Mouse (Mus musculus) neural tube, embryonic 11.5 days (tissue): ENCODE measurements around the gene Ano5. TPM values are rescaled to one million over a fixed set of nuclear protein-coding genes. Genes with fewer than 3 reads are reported as not detected.

ENCODE experiments used
- ATAC-seq: fragments of 200-750 bp; cut with Nextera tagmentation; 2 replicates; pipeline ENCODE4 v1.8.0; 2017; ENCODE audit warnings: moderate number of reproducible peaks, mild to moderate bottlenecking, moderate TSS enrichment, moderate library complexity; ENCODE audit not compliant: insufficient read depth, low FRiP score, low TSS enrichment
- DNase-seq: peaks from one replicate; pipeline ENCODE4 v3.0.0-alpha.2; 2015; ENCODE audit warnings: low spot score
- H3K27ac ChIP-seq: fragments of 300-500 bp; sonication (generic); 2 replicates; pipeline ENCODE4 v1.5.1; 2014; ENCODE audit warnings: low read depth, mild to moderate bottlenecking, low read length
- H3K27me3 ChIP-seq: fragments of 300-500 bp; sonication (generic); 2 replicates; pipeline ENCODE4 v1.6.1; 2014; ENCODE audit warnings: mild to moderate bottlenecking, low read length, mixed read lengths; ENCODE audit not compliant: control insufficient read depth, insufficient read depth
- H3K36me3 ChIP-seq: fragments of 300-500 bp; sonication (generic); 2 replicates; pipeline ENCODE4 v1.6.1; 2014; ENCODE audit warnings: mild to moderate bottlenecking, low read length, moderate library complexity, mixed read lengths; ENCODE audit not compliant: control insufficient read depth, insufficient read depth
- H3K4me1 ChIP-seq: fragments of 300-500 bp; sonication (generic); 2 replicates; pipeline ENCODE4 v1.6.1; 2014; ENCODE audit warnings: low read length, mixed read lengths; ENCODE audit not compliant: control insufficient read depth, insufficient read depth
- H3K4me2 ChIP-seq: fragments of 300-500 bp; sonication (generic); 2 replicates; pipeline ENCODE4 v1.6.1; 2014; ENCODE audit warnings: low read depth, mild to moderate bottlenecking, moderate library complexity
- H3K4me3 ChIP-seq: fragments of 300-500 bp; sonication (generic); 2 replicates; pipeline ENCODE4 v1.5.1; 2014; ENCODE audit warnings: low read depth, low read length
- H3K9ac ChIP-seq: fragments of 300-500 bp; sonication (generic); 2 replicates; pipeline ENCODE4 v1.6.1; 2014; ENCODE audit warnings: mild to moderate bottlenecking, low read length
- H3K9me3 ChIP-seq: fragments of 300-500 bp; sonication (generic); 2 replicates; pipeline ENCODE4 v1.6.1; 2016; ENCODE audit warnings: low read length; ENCODE audit not compliant: control insufficient read depth
- WGBS: fragments of 180-500 bp; shearing (Covaris S2); extraction: QIAGEN DNeasy Blood & Tissue Kit; methylation state at CpG from one replicate; pipeline ENCODE4 v1.1.7; 2014; 5-methylcytosine and 5-hydroxymethylcytosine counted together
- polyA plus RNA-seq: library from polyadenylated mRNA; unstranded; fragments of >200 nt; fragmentation: Nextera tagmentation; extraction: Ambion mirVana; gene quantifications from 2 replicates; pipeline ENCODE4 v1.2.1, GENCODE M21; 2014

Gene Ano5
- polyA plus RNA-seq, result 0.42 and 0.66 TPM in 2 replicates

DNA sequence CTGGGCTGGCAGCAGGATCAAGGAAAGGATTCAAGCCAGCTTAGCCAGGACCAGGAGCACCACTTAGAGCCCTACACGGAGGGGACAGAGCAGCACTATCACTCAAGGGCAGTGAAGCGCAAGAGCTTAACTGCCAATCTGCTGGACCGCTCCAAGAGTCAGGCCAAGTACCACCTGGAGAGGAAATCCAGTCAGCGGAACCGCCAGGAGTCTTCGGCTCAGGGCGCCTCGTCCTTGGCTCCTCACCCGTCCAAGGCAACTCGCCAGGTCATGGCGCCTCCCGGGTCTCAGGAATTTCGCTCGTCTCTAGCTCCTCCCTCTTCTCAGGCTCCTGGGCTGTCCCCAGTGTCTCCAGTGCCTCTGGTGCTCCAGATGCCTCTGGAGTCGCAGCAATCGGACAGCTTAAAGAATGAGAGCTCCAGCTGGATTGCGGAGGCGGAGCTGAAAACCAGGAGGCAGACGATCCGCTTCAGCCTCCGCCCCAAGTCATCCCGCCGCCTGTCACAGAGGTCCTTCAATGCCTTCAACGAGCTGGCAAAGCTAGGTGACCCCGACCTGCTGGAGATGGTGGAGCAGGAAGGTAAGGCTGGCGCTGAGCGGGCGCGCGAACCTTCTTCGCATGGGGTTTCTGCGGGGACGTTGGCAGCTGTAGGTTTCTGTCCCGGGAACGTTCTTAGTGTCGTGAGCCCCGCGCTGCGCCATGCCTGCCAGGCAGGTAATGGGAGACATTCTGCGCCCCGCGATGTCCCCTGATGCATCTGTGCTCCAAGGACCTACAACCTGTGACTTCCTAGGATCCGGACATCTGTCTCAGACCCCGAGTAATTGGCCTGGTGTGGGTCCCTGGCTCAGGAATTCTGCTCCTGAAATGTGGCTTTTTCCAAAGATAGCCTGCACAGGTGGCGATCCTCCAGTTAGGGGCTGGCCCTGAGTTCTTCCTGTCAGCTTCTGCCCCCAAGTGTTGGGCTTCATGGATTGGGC lies at the start of gene Ano5:
Gene Ano5, plus strand, starts transcription at position 359 of the 981 bp plus-strand sequence.
- Histone ChIP-seq H3K4me3 (peak within 1 kb of the TSS; percentile 41), H3K27ac (no peak within 1 kb of the TSS), H3K4me2 (peak within 1 kb of the TSS; percentile 78), H3K4me1 (0 out of 2 replicates have a peak, but pooled peaks cover 3% of the 10 kb centered on the region), H3K36me3 (no peaks in the 10 kb centered on the region), H3K9me3 (no peaks in the 10 kb centered on the region), H3K27me3 (0 out of 2 replicates have a peak, but pooled peaks cover 2% of the 10 kb centered on the region), H3K9ac (peak within 1 kb of the TSS; percentile 43; the same call in 1 of the 2 replicates)
- WGBS, result 2% methylated on average over 45 of the region's 45 CpGs
- peak; percentile 63 for DNase-seq
- ATAC-seq, result peak; percentile 72; the same call in 1 of the 2 replicates

DNA sequence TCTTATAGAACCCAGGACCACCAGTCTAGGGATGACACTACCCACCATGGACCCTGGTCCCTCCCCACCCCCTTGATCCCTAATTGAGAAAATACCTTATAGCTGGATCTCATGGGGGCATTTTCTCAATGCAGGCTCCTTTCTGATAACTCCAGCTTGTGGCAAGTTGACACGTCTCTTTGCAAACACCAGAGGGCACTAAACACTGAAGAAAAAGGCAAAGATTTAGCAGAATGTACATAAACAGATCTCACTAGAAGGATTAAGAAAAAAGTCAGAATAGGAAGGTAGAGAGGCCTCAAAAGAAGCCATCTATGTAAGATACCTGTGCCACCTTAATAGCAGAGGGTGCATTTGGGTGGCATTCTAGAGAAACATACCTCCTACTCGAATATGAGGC lies 11.4 kb upstream of the Ano5 start:
- Histone ChIP-seq H3K4me2 (no peak overlapping the region), H3K27ac (no peak overlapping the region), H3K36me3 (no peaks in the 10 kb centered on the region), H3K9me3 (no peaks in the 10 kb centered on the region), H3K27me3 (no peaks in the 10 kb centered on the region), H3K4me3 (no peak overlapping the region), H3K4me1 (no peaks in the 10 kb centered on the region), H3K9ac (no peak overlapping the region)
- ATAC-seq (no peak), DNase-seq (no peak)
- 39% methylated on average over 2 of the region's 2 CpGs for WGBS

DNA sequence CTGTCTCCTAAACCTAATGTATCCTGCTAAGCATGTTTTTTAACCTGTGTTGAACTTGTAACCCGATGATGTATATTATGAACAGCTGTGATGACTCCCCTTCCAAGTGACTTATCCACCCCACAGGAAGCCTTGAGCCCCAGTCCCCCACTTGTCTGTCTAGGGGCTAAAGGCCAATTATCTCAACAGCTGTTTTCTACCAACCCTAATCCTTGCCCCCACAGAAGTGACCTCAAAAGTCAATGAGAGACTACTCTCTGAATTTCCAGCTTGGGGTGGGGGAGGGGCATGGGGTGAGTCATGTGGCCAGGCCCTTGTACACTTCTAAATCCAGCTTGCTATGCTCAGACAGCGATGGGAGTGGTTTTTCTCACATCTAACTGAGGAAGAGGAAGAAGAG lies 6.9 kb upstream of the Ano5 start:
- Histone ChIP-seq H3K27me3 (no peaks in the 10 kb centered on the region), H3K36me3 (no peaks in the 10 kb centered on the region), H3K9ac (no peak overlapping the region), H3K9me3 (no peaks in the 10 kb centered on the region), H3K4me2 (no peak overlapping the region), H3K4me3 (no peak overlapping the region), H3K27ac (no peak overlapping the region), H3K4me1 (no peaks in the 10 kb centered on the region)
- no peak for ATAC-seq
- DNase-seq, result peak; percentile 11
- WGBS, result 60% methylated on average over 2 of the region's 2 CpGs

DNA sequence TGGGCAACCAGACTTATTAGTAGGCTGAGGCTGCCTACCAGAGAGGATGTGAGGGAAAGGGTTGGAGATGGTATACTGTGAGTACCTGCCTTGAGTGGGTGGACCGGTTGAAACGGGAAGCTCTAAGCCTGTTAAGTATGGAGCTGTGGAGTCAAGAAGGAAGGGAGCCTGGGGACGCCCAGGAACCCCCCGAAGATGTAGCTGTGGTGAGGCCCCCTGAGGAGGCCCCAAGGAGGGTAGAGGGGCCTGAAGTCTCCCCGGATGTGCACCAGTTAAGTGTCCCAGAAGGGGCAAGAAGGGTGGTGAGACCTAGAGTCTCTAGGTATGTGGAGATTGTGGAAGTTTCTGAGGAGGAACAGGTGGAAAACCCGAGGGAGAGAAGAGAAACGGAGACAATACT lies 682 bp upstream of the Ano5 start:
- Histone ChIP-seq H3K36me3 (no peaks in the 10 kb centered on the region), H3K9me3 (no peaks in the 10 kb centered on the region), H3K27me3 (0 out of 2 replicates have a peak, but pooled peaks cover 2% of the 10 kb centered on the region), H3K4me3 (no peak overlapping the region), H3K4me1 (0 out of 2 replicates have a peak, but pooled peaks cover 3% of the 10 kb centered on the region), H3K27ac (no peak overlapping the region), H3K9ac (no peak overlapping the region), H3K4me2 (no peak overlapping the region)
- ATAC-seq, result no peak
- WGBS, result 88% methylated on average over 7 of the region's 7 CpGs
- no peak for DNase-seq

DNA sequence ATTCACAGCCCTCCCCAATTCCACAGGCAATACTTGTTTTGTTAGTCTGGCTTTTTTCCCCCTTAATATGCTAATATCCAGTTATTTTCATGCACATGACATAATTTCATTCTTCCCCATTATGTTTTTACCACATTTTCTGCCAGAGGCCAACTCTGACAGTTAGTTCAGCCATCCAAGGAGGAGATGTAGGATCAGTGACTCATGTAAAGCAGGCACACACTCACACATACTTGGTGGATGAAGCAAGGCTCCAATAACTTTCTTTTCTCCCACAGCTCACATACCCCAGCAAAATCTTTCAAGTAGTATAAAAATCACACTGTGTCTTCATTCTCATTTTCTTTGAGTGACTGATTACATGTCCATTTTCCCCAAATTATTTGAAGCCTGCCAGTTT lies 28.5 kb downstream of the Ano5 start:
- Histone ChIP-seq H3K27me3 (no peaks in the 10 kb centered on the region), H3K36me3 (no peaks in the 10 kb centered on the region), H3K27ac (no peak overlapping the region), H3K9ac (no peak overlapping the region), H3K4me3 (no peak overlapping the region), H3K9me3 (no peaks in the 10 kb centered on the region), H3K4me2 (no peak overlapping the region), H3K4me1 (no peaks in the 10 kb centered on the region)
- no peak for DNase-seq
- ATAC-seq, result no peak

GRCm38 (mm10) chr7:51540736-51541135 lies 29.9 kb downstream of the Ano5 start:
- H3K27me3 ChIP-seq, result no peaks in the 10 kb centered on the region
- H3K9ac ChIP-seq, result no peak overlapping the region
- H3K4me3 ChIP-seq, result no peak overlapping the region
- H3K27ac ChIP-seq, result no peak overlapping the region
- ATAC-seq, result no peak
- H3K9me3 ChIP-seq, result no peaks in the 10 kb centered on the region
- DNase-seq, result peak; percentile 38
- no peak overlapping the region for H3K4me2 ChIP-seq
- 69% methylated on average over 6 of the region's 6 CpGs for WGBS
- H3K36me3 ChIP-seq, result no peaks in the 10 kb centered on the region
- no peaks in the 10 kb centered on the region for H3K4me1 ChIP-seq

- Histone ChIP-seq H3K27ac (no peak overlapping the region), H3K9ac (no peak overlapping the region)
Observed at GRCm38 (mm10) chr7:51600021-51600420, 89.2 kb downstream of the Ano5 start.

GRCm38 (mm10) chr7:51603741-51604140 lies 92.9 kb downstream of the Ano5 start:
- no peaks in the 10 kb centered on the region for H3K36me3 ChIP-seq
- H3K27me3 ChIP-seq, result no peaks in the 10 kb centered on the region
- no peak for ATAC-seq
- no peaks in the 10 kb centered on the region for H3K9me3 ChIP-seq
- DNase-seq, result no peak
- no peak overlapping the region for H3K27ac ChIP-seq
- WGBS, result 90% methylated on average over 12 of the region's 12 CpGs
- no peaks in the 10 kb centered on the region for H3K4me1 ChIP-seq
- no peak overlapping the region for H3K4me2 ChIP-seq
- no peak overlapping the region for H3K4me3 ChIP-seq
- no peak overlapping the region for H3K9ac ChIP-seq

More at GRCm38 (mm10) chr7:51600021-51600420, 89.2 kb downstream of the Ano5 start:
- Histone ChIP-seq H3K27me3 (no peaks in the 10 kb centered on the region), H3K4me1 (no peaks in the 10 kb centered on the region), H3K4me3 (no peak overlapping the region), H3K36me3 (no peaks in the 10 kb centered on the region), H3K9me3 (no peaks in the 10 kb centered on the region), H3K4me2 (no peak overlapping the region)
- 86% methylated on average over 4 of the region's 4 CpGs for WGBS
- DNase-seq (no peak), ATAC-seq (no peak)

DNA sequence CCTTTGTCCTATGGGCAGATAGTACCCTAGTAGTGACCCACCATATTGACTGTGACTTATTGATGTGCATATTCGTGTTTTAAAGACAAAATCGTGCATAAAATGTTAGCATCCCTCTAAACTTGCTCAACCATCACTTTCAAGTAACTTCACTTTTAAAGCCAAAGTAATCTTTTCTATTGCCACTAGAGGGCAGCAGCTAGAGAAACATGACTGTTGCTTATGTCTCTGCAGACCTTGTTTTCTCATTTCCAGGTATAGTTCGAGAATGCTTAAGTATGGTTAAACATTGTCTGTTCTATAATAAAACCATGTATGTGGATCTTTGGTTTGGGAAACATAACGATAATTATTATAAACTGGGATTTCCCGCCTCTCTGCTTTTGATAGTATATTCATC lies 103.6 kb downstream of the Ano5 start:
- DNase-seq, result no peak
- H3K36me3 ChIP-seq, result no peaks in the 10 kb centered on the region
- H3K9me3 ChIP-seq, result no peaks in the 10 kb centered on the region
- H3K4me3 ChIP-seq, result no peak overlapping the region
- H3K27ac ChIP-seq, result no peak overlapping the region
- WGBS, result 48% methylated on average over 5 of the region's 5 CpGs
- H3K9ac ChIP-seq, result no peak overlapping the region
- ATAC-seq, result no peak
- no peaks in the 10 kb centered on the region for H3K4me1 ChIP-seq
- 0 out of 2 replicates have a peak, but pooled peaks cover 2% of the 10 kb centered on the region for H3K27me3 ChIP-seq
- H3K4me2 ChIP-seq, result no peak overlapping the region
